Mouse (Mus musculus) limb, embryonic 11.5 days (tissue): ENCODE measurements at regions not wholly inside any gene's neighbourhood (a gene's known extent, or its start where the extent isn't known, plus 50 kb on each side); places are given as distances from the start of the nearest gene placed in this dataset.

ENCODE experiments used
- ATAC-seq: fragments of 200-750 bp; cut with Nextera tagmentation; 2 replicates; pipeline ENCODE4 v1.8.0; 2017; ENCODE audit warnings: low read depth; ENCODE audit not compliant: insufficient number of reproducible peaks, low FRiP score, low TSS enrichment
- DNase-seq: peaks from one replicate; pipeline ENCODE4 v3.0.0-alpha.2; 2015; ENCODE audit warnings: low spot score
- H3K27ac ChIP-seq: fragments of 300-500 bp; sonication (generic); replicated peaks from 2 replicates; pipeline ENCODE4 v1.5.1; 2014; ENCODE audit warnings: low read depth, mild to moderate bottlenecking, low read length
- H3K27me3 ChIP-seq: fragments of 300-500 bp; sonication (generic); 2 replicates; pipeline ENCODE4 v1.6.1; 2014; ENCODE audit warnings: mild to moderate bottlenecking, low read length, mixed read lengths; ENCODE audit not compliant: control insufficient read depth, insufficient read depth
- H3K36me3 ChIP-seq: fragments of 300-500 bp; sonication (generic); 2 replicates; pipeline ENCODE4 v1.6.1; 2014; ENCODE audit warnings: mild to moderate bottlenecking, low read length, moderate library complexity, mixed read lengths; ENCODE audit not compliant: control insufficient read depth, insufficient read depth
- H3K4me1 ChIP-seq: fragments of 300-500 bp; sonication (generic); 2 replicates; pipeline ENCODE4 v1.6.1; 2014; ENCODE audit warnings: low read length, mixed read lengths; ENCODE audit not compliant: control insufficient read depth, insufficient read depth
- H3K4me2 ChIP-seq: fragments of 300-500 bp; sonication (generic); 2 replicates; pipeline ENCODE4 v1.6.1; 2014; ENCODE audit warnings: low read depth, mild to moderate bottlenecking, moderate library complexity; ENCODE audit not compliant: severe bottlenecking
- H3K4me3 ChIP-seq: fragments of 300-500 bp; sonication (generic); 2 replicates; pipeline ENCODE4 v1.5.1; 2014; ENCODE audit warnings: low read depth, low read length
- H3K9ac ChIP-seq: fragments of 300-500 bp; sonication (generic); 2 replicates; pipeline ENCODE4 v1.6.1; 2014; ENCODE audit warnings: mild to moderate bottlenecking, low read length
- H3K9me3 ChIP-seq: fragments of 300-500 bp; sonication (generic); 2 replicates; pipeline ENCODE4 v1.6.1; 2016; ENCODE audit warnings: low read length; ENCODE audit not compliant: control insufficient read depth
- WGBS: fragments of 180-500 bp; shearing (Covaris S2); extraction: QIAGEN DNeasy Blood & Tissue Kit; methylation state at CpG from one replicate; pipeline ENCODE4 v1.1.7; 2014; 5-methylcytosine and 5-hydroxymethylcytosine counted together

GRCm38 (mm10) chr10:125467503-125467902, 78.2 kb upstream of the Slc16a7 start:
- 94% methylated on average over 5 of the region's 5 CpGs for WGBS
- H3K9ac ChIP-seq: no peak overlapping the region
- no peak overlapping the region for H3K4me3 ChIP-seq
- no peaks in the 10 kb centered on the region for H3K27me3 ChIP-seq
- no peak overlapping the region for H3K4me2 ChIP-seq
- no peaks in the 10 kb centered on the region for H3K9me3 ChIP-seq
- ATAC-seq (no peak), DNase-seq (no peak)
- H3K4me1 ChIP-seq: no peaks in the 10 kb centered on the region
- no peaks in the 10 kb centered on the region for H3K36me3 ChIP-seq
- H3K27ac ChIP-seq: no peak overlapping the region

- Histone ChIP-seq H3K9ac (no peak overlapping the region), H3K4me1 (no peaks in the 10 kb centered on the region), H3K27me3 (no peaks in the 10 kb centered on the region), H3K4me3 (no peak overlapping the region), H3K36me3 (no peaks in the 10 kb centered on the region), H3K27ac (no peak overlapping the region), H3K9me3 (no peaks in the 10 kb centered on the region), H3K4me2 (no peak overlapping the region)
- DNase-seq (no peak), ATAC-seq (no peak)
- whole genome bisulfite sequencing: 86% methylated on average over 3 of the region's 3 CpGs
Observed at GRCm38 (mm10) chr10:125488350-125488749, 99.1 kb upstream of the Slc16a7 start.

GRCm38 (mm10) chr10:125490395-125490794, 101.1 kb upstream of the Slc16a7 start:
- Histone ChIP-seq H3K9me3 (no peaks in the 10 kb centered on the region), H3K4me3 (no peak overlapping the region), H3K4me1 (no peaks in the 10 kb centered on the region), H3K36me3 (no peaks in the 10 kb centered on the region), H3K9ac (no peak overlapping the region), H3K4me2 (no peak overlapping the region), H3K27ac (no peak overlapping the region), H3K27me3 (no peaks in the 10 kb centered on the region)
- WGBS: 67% methylated on average over 4 of the region's 4 CpGs
- ATAC-seq: no peak
- no peak for DNase-seq

- no peaks in the 10 kb centered on the region for H3K27me3 ChIP-seq
- ATAC-seq: no peak
- no peak for DNase-seq
- H3K36me3 ChIP-seq: no peaks in the 10 kb centered on the region
- WGBS: 80% methylated on average over 4 of the region's 4 CpGs
- H3K4me3 ChIP-seq: no peak overlapping the region
- no peak overlapping the region for H3K27ac ChIP-seq
- H3K9ac ChIP-seq: no peak overlapping the region
- no peak overlapping the region for H3K4me2 ChIP-seq
- no peaks in the 10 kb centered on the region for H3K4me1 ChIP-seq
- H3K9me3 ChIP-seq: no peaks in the 10 kb centered on the region
Observed at GRCm38 (mm10) chr10:125494489-125494888, 105.2 kb upstream of the Slc16a7 start.

GRCm38 (mm10) chr10:125498347-125498746, 109.1 kb upstream of the Slc16a7 start:
- Histone ChIP-seq H3K4me2 (no peak overlapping the region), H3K27me3 (no peaks in the 10 kb centered on the region), H3K36me3 (no peaks in the 10 kb centered on the region), H3K9ac (no peak overlapping the region), H3K4me1 (no peaks in the 10 kb centered on the region), H3K27ac (no peak overlapping the region), H3K9me3 (no peaks in the 10 kb centered on the region), H3K4me3 (no peak overlapping the region)
- ATAC-seq (no peak), DNase-seq (no peak)
- WGBS: 27% methylated on average over 1 of the region's 1 CpGs

DNA sequence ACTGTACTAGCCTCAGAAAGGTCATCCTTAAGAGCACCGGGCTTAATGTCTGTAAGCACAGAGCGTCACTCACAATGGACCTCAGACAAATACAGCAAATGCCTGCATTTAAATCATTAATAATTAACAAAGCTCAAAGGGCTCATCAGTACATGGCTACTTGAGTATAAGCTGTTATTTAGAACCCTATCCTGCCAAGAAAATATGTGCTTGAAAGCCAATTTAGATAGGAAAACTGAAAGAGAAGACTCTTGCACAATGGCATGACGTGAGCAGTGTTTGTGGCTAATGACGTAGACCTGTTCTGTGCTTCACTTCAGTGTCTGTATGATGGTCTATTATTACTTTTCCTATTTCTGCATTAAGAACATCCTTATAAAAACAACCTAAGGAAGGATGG, 111.1 kb upstream of the Slc16a7 start:
- Histone ChIP-seq H3K27me3 (no peaks in the 10 kb centered on the region), H3K27ac (no peak overlapping the region), H3K9ac (no peak overlapping the region), H3K4me2 (no peak overlapping the region), H3K4me1 (no peaks in the 10 kb centered on the region), H3K36me3 (no peaks in the 10 kb centered on the region), H3K9me3 (no peaks in the 10 kb centered on the region), H3K4me3 (no peak overlapping the region)
- WGBS: 91% methylated on average over 4 of the region's 4 CpGs
- no peak for DNase-seq
- ATAC-seq: no peak

DNA sequence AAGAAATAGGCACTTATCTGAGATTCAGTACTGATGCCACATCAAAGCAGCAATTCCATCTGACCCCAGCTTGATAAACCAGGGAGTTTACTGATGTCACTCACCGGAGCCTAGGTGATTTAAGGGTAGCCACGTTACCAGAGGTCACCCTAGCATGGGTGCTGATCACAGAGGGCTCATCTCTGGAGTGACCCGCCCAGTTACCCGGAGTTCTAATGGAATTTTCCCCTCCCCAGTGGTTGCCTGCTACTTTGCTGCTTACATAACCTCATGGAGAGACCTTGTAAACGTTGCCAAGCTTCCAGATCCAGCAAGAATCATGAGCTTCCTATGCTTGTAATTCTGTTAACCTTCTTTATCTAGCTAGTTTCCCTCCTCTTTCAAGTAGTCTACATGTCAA, 125.8 kb upstream of the Slc16a7 start:
- Histone ChIP-seq H3K27ac (no peak overlapping the region), H3K27me3 (no peaks in the 10 kb centered on the region), H3K9me3 (no peaks in the 10 kb centered on the region), H3K9ac (no peak overlapping the region), H3K4me3 (no peak overlapping the region), H3K4me1 (no peaks in the 10 kb centered on the region), H3K4me2 (no peak overlapping the region), H3K36me3 (no peaks in the 10 kb centered on the region)
- ATAC-seq: no peak
- no peak for DNase-seq
- WGBS: 76% methylated on average over 5 of the region's 5 CpGs

DNA sequence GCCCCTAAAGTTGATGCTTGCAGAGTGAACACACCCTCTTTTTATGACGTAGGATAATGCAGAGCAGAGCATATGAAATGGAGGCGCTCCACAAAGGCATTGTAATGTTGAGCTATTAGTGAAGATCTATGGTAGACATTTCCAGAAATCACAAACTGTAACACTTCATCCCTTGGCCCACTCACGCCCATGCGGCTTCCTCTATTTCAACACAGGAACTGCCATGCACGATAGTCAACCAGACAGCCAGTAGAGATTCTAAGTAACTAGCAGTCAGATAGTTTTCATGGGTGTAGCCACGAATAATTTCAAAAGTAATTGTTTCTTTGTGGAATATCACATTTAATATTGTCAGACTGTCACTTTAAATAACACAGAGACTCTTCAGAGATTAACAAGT, 141.6 kb upstream of the Slc16a7 start:
- 90% methylated on average over 6 of the region's 6 CpGs for WGBS
- Histone ChIP-seq H3K27ac (no peak overlapping the region), H3K4me1 (no peaks in the 10 kb centered on the region), H3K4me2 (no peak overlapping the region), H3K36me3 (no peaks in the 10 kb centered on the region), H3K9ac (no peak overlapping the region), H3K9me3 (no peaks in the 10 kb centered on the region), H3K27me3 (no peaks in the 10 kb centered on the region), H3K4me3 (no peak overlapping the region)
- DNase-seq: no peak
- no peak for ATAC-seq

DNA sequence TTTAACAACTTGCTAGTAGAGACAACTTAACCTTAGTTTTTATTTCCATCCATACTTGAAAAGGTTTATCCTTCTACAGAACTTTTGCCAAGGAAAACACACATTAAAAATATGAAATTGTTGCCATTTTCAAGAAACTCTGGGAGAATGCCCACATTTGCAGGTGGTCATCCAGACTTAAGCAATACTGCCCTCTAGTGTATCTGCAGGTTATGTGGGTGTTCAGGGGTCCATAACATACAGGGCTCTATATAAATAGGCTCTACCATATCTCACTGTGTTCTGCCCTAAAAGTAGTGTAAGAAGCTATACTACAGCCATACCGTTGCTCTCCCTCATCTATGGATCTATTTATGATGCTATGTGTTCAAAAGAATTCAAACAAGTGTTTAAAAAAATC, 149.1 kb upstream of the Slc16a7 start:
- H3K36me3 ChIP-seq: no peaks in the 10 kb centered on the region
- WGBS: 60% methylated on average over 1 of the region's 1 CpGs
- no peak; the same call in 1 of the 2 replicates for ATAC-seq
- peak; percentile 38 for DNase-seq
- H3K27me3 ChIP-seq: no peaks in the 10 kb centered on the region
- no peak overlapping the region for H3K4me2 ChIP-seq
- no peak overlapping the region for H3K9ac ChIP-seq
- no peaks in the 10 kb centered on the region for H3K9me3 ChIP-seq
- no peak overlapping the region for H3K4me3 ChIP-seq
- H3K4me1 ChIP-seq: no peaks in the 10 kb centered on the region
- no peak overlapping the region for H3K27ac ChIP-seq
